Mouse (Mus musculus) heart, embryonic 12.5 days (tissue): ENCODE data around the gene Slc35a5. TPM values are rescaled to one million over a fixed set of nuclear protein-coding genes. Genes with fewer than 3 reads are reported as not detected.
A peak's percentile ranks its signal among the peaks of the same experiment; 100 is the strongest.

Source experiments
- ATAC-seq: fragments of 200-750 bp; cut with Nextera tagmentation; 2 replicates; pipeline ENCODE4 v1.8.0; 2017; ENCODE audit warnings: moderate TSS enrichment, moderate library complexity; ENCODE audit not compliant: insufficient number of reproducible peaks, low FRiP score
- H3K27ac ChIP-seq: fragments of 300-500 bp; sonication (generic); 2 replicates; pipeline ENCODE4 v1.5.1; 2016; ENCODE audit warnings: mild to moderate bottlenecking, moderate library complexity; ENCODE audit not compliant: poor library complexity, severe bottlenecking
- H3K27me3 ChIP-seq: fragments of 300-500 bp; sonication (generic); replicated peaks from 2 replicates; pipeline ENCODE4 v1.6.1; 2016; ENCODE audit warnings: mild to moderate bottlenecking, moderate library complexity
- H3K36me3 ChIP-seq: fragments of 300-500 bp; sonication (generic); 2 replicates; pipeline ENCODE4 v1.6.1; 2016; ENCODE audit warnings: mild to moderate bottlenecking, moderate library complexity
- H3K4me1 ChIP-seq: fragments of 300-500 bp; sonication (generic); replicated peaks from 2 replicates; pipeline ENCODE4 v1.6.1; 2016; ENCODE audit warnings: mild to moderate bottlenecking
- H3K4me2 ChIP-seq: fragments of 300-500 bp; sonication (generic); 2 replicates; pipeline ENCODE4 v1.6.1; 2016; ENCODE audit warnings: mild to moderate bottlenecking, moderate library complexity
- H3K4me3 ChIP-seq: fragments of 300-500 bp; sonication (generic); 2 replicates; pipeline ENCODE4 v1.5.1; 2016; ENCODE audit warnings: mild to moderate bottlenecking
- H3K9ac ChIP-seq: fragments of 300-500 bp; sonication (generic); 2 replicates; pipeline ENCODE4 v1.6.1; 2016; ENCODE audit warnings: mild to moderate bottlenecking, moderate library complexity
- H3K9me3 ChIP-seq: fragments of 300-500 bp; sonication (generic); replicated peaks from 2 replicates; pipeline ENCODE4 v1.6.1; 2016; ENCODE audit warnings: mild to moderate bottlenecking, moderate library complexity
- WGBS: fragments of 180-500 bp; shearing (Covaris S2); methylation state at CpG from one replicate; pipeline ENCODE4 v1.1.7; 2016; 5-methylcytosine and 5-hydroxymethylcytosine counted together
- polyA plus RNA-seq: library from polyadenylated mRNA; unstranded; fragments of >200 nt; fragmentation: Nextera tagmentation; extraction: Ambion mirVana; gene quantifications from 2 replicates; pipeline ENCODE4 v1.2.1, GENCODE M21; 2016

The Slc35a5 gene
- polyA plus RNA-seq, 1 experiment from 2014 or later, result 19.6 TPM

DNA sequence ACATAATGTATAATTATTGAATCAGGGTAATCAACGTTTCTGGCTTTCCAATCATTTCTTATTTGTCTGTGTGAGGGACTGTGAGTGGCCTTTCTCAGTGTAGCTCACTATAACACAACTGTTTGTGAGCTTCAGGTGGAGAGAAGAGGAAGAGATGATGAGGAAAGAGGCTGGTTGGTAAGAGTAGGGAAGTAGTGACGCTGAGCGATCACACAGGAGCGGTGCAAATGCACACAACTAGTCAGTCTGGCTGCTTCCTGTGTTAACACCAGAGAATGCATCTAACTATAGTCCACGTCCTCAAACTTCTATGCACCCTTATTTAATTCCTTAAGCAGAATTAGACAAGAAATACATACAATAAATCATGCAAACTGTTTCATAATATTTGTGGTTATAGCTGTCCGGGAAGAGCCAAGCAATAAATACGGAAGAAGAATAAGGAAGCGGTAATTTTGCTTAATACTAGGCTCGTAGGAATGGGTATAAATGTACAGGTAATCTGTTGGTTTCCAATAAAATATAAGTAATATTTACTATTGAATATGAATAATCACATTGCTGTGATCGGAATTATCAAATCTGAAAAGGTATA, 9.9 kb downstream of the Slc35a5 start:
- ATAC-seq, result no peak
- H3K27me3 ChIP-seq, result no peaks in the 10 kb centered on the region
- 91% methylated on average over 10 of the region's 10 CpGs for WGBS
- no peaks in the 10 kb centered on the region for H3K9me3 ChIP-seq
- no peak overlapping the region for H3K9ac ChIP-seq
- H3K4me2 ChIP-seq, result no peak overlapping the region
- no peaks in the 10 kb centered on the region for H3K4me1 ChIP-seq
- no peak overlapping the region for H3K4me3 ChIP-seq
- H3K27ac ChIP-seq, result no peak overlapping the region
- H3K36me3 ChIP-seq, result peaks cover 52% of the 10 kb centered on the region

DNA sequence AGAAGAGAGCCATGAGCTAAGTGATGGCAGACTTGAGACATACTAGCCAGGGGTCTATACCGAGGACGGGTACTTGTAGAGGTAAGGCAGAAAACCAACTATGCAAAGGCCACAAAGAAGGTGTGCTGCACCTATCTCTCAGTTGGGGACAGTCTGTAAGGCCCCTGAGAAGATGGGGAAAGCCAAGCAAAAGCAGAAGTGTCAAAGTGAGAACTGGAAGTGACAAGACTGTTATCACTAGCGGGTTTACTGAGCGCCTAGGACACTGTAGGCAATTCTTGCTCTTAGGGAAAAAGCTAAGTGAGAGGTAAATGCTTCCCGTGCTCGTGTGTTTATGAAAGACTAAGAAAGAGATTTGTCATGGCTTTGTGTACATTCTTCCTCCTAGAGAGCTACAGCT, 13.4 kb downstream of the Slc35a5 start:
- H3K36me3 ChIP-seq, result peaks cover 63% of the 10 kb centered on the region
- no peaks in the 10 kb centered on the region for H3K4me1 ChIP-seq
- no peak overlapping the region for H3K27ac ChIP-seq
- WGBS, result 87% methylated on average over 6 of the region's 6 CpGs
- H3K9ac ChIP-seq, result no peak overlapping the region
- H3K4me2 ChIP-seq, result no peak overlapping the region
- ATAC-seq, result no peak
- no peaks in the 10 kb centered on the region for H3K27me3 ChIP-seq
- no peak overlapping the region for H3K4me3 ChIP-seq
- H3K9me3 ChIP-seq, result no peaks in the 10 kb centered on the region

DNA sequence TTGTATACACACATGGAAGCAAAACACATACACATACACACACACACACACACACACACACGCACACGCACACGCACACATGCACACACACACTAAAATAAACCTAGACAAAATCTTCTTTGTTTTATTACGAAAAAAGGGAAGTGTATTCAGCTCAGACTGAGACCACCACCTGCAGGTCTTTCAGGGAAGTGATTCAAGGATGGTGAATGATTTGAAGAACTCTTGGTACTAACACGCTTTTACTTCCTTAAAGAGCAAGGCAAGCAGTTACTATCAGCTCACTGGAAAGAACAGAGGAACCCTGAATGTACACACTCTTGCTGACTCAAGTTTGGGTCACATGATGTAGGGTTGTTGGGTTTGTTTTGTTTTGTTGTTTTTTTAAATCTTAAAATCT, 15.9 kb downstream of the Slc35a5 start:
- WGBS, result 88% methylated on average over 5 of the region's 5 CpGs
- H3K36me3 ChIP-seq, result peaks cover 64% of the 10 kb centered on the region

DNA sequence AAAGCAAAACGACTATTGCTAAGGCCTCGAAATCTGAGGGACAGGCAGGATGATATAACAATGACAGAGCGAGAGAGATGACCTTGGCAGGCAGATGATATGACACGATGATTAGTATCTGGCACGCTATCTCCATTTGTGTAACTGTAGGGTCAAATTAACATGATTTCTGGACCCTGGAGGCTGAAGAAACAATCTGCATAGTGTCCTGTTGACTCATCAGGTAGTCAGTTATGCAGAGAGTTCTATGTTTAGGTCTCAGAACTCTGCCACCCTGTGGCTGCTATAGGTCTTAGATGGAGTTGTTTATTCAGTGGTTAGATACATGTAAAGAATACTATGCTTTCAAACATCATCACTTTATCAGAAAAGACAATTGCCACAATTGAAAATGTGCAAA, 16.8 kb downstream of the Slc35a5 start:
- Histone ChIP-seq H3K4me3 (no peak overlapping the region), H3K4me1 (no peaks in the 10 kb centered on the region), H3K27ac (no peak overlapping the region), H3K9me3 (no peaks in the 10 kb centered on the region), H3K27me3 (no peaks in the 10 kb centered on the region), H3K9ac (no peak overlapping the region), H3K36me3 (peaks cover 59% of the 10 kb centered on the region), H3K4me2 (no peak overlapping the region)
- WGBS, result 90% methylated on average over 5 of the region's 5 CpGs
- ATAC-seq, result no peak

More for the DNA sequence above, 15.9 kb downstream of the Slc35a5 start:
- Histone ChIP-seq H3K27me3 (no peaks in the 10 kb centered on the region), H3K4me2 (no peak overlapping the region), H3K27ac (no peak overlapping the region), H3K4me3 (no peak overlapping the region), H3K4me1 (no peaks in the 10 kb centered on the region), H3K9ac (no peak overlapping the region), H3K9me3 (no peaks in the 10 kb centered on the region)
- ATAC-seq, result no peak

- Histone ChIP-seq H3K4me2 (no peak overlapping the region), H3K27ac (no peak overlapping the region), H3K4me3 (no peak overlapping the region), H3K27me3 (no peaks in the 10 kb centered on the region), H3K36me3 (peaks cover 33% of the 10 kb centered on the region), H3K9me3 (no peaks in the 10 kb centered on the region), H3K4me1 (peaks cover 9% of the 10 kb centered on the region), H3K9ac (no peak overlapping the region)
- 82% methylated on average over 2 of the region's 2 CpGs for WGBS
- ATAC-seq, result no peak
These were observed 30.4 kb downstream of the Slc35a5 start for GRCm38 (mm10) chr16:45127936-45128710.

DNA sequence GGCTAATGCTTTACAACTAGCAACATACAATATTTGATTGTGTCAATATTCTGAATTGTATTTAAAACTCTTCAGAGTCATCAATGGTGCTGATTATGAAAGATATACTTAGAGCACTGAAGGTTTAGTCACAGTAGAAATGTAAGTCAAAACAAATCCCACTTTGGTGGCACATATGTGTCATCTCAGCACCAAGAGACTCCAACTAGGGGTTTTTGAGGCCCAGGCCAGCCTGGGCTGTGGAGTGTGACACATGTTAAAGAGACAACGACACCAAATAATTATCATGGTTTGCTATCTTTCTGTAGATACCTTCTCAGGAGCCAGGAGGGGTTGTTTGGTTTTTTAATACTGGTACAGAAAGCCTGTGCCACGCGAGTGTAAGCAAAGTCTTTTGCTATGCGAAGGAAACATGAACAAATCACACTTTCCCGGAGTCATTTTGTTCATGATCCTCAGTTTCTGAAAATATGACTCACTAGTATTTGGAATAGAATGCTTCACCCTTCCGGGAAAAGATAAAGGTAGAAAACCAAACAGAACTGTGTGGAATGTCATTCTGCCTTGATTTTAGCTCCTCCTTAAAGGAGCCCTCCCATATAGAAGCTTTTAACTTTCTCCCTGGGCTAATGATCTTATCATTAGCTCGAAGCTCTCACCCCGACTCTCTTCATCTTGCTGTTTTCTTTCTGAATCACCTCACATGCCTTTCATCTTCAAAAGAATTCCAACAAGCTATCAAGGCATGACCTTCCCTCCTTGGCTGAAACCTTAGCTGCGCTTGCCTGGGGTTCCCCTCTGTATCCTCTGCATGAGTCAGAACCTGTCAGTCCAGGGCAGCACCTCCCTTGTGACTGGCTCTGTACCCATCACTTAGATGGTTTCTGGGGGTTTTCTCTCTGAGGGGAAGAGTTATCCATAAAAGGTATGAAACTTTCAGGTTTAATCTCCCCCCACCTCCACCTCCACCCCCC, 34.0 kb downstream of the Slc35a5 start:
- 34% methylated on average over 9 of the region's 9 CpGs for WGBS

GRCm38 (mm10) chr16:45122571-45122970, 35.9 kb downstream of the Slc35a5 start:
- no peak overlapping the region for H3K27ac ChIP-seq

More for the DNA sequence above, 34.0 kb downstream of the Slc35a5 start:
- H3K4me1 ChIP-seq, result peaks cover 20% of the 10 kb centered on the region
- no peaks in the 10 kb centered on the region for H3K9me3 ChIP-seq
- ATAC-seq, result no peak
- no peak overlapping the region for H3K4me2 ChIP-seq
- no peak overlapping the region for H3K4me3 ChIP-seq
- peaks cover 37% of the 10 kb centered on the region for H3K36me3 ChIP-seq
- H3K27ac ChIP-seq, result no peak overlapping the region
- H3K9ac ChIP-seq, result no peak overlapping the region
- H3K27me3 ChIP-seq, result no peaks in the 10 kb centered on the region

GRCm38 (mm10) chr16:45120844-45121425, 37.6 kb downstream of the Slc35a5 start:
- no peaks in the 10 kb centered on the region for H3K9me3 ChIP-seq
- H3K9ac ChIP-seq, result no peak overlapping the region
- 28% methylated on average over 5 of the region's 5 CpGs for WGBS
- ATAC-seq, result peak; percentile 42; the same call in 1 of the 2 replicates
- no peaks in the 10 kb centered on the region for H3K27me3 ChIP-seq
- H3K4me3 ChIP-seq, result no peak overlapping the region
- H3K36me3 ChIP-seq, result peaks cover 39% of the 10 kb centered on the region
- peak overlapping the region; percentile 53 for H3K27ac ChIP-seq
- H3K4me1 ChIP-seq, result peaks cover 20% of the 10 kb centered on the region
- H3K4me2 ChIP-seq, result no peak overlapping the region

More at GRCm38 (mm10) chr16:45122571-45122970, 35.9 kb downstream of the Slc35a5 start:
- WGBS, result 64% methylated on average over 5 of the region's 5 CpGs
- no peak overlapping the region for H3K4me3 ChIP-seq
- no peak overlapping the region for H3K4me2 ChIP-seq
- H3K4me1 ChIP-seq, result peaks cover 20% of the 10 kb centered on the region
- H3K27me3 ChIP-seq, result no peaks in the 10 kb centered on the region
- H3K36me3 ChIP-seq, result peaks cover 35% of the 10 kb centered on the region
- ATAC-seq, result no peak
- no peak overlapping the region for H3K9ac ChIP-seq
- H3K9me3 ChIP-seq, result no peaks in the 10 kb centered on the region

GRCm38 (mm10) chr16:45118760-45119159, 39.7 kb downstream of the Slc35a5 start:
- H3K27me3 ChIP-seq, result no peaks in the 10 kb centered on the region
- peaks cover 41% of the 10 kb centered on the region for H3K36me3 ChIP-seq
- ATAC-seq, result no peak
- H3K4me2 ChIP-seq, result no peak overlapping the region
- no peaks in the 10 kb centered on the region for H3K9me3 ChIP-seq
- H3K27ac ChIP-seq, result no peak overlapping the region
- WGBS, result 78% methylated on average over 3 of the region's 3 CpGs
- no peak overlapping the region for H3K4me3 ChIP-seq
- no peak overlapping the region for H3K9ac ChIP-seq
- peaks cover 13% of the 10 kb centered on the region for H3K4me1 ChIP-seq

DNA sequence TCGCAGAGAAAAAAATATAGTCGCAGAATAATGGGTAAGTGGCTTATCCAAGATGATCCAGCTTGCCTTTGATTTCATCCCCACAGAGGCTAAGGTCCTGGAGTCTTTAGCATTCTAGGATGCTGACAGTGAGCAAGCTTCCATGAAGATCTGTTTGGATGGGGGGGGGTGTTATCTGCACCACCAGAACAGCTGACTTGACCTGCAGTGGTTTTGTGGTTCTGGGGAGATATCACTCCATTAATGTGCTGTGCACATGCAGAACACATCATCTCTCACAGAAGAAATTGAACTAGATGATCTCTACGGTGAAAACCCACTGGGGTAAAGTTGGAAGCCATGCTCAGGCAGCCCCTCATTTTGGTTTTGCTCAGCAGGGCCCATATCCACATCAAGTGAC, 41.3 kb downstream of the Slc35a5 start:
- H3K4me3 ChIP-seq, result no peak overlapping the region
- H3K9ac ChIP-seq, result no peak overlapping the region
- no peak overlapping the region for H3K4me2 ChIP-seq
- H3K36me3 ChIP-seq, result peaks cover 39% of the 10 kb centered on the region
- ATAC-seq, result no peak
- H3K27me3 ChIP-seq, result no peaks in the 10 kb centered on the region
- no peak overlapping the region for H3K27ac ChIP-seq
- peaks cover 13% of the 10 kb centered on the region for H3K4me1 ChIP-seq
- WGBS, result 88% methylated on average over 3 of the region's 3 CpGs
- no peaks in the 10 kb centered on the region for H3K9me3 ChIP-seq
